Mouse (Mus musculus) mesoderm, embryonic 11.5 days (tissue): Measurements from ENCODE around the gene Tgfbrap1.
A peak's percentile ranks its signal among the peaks of the same experiment; 100 is the strongest.

Source experiments
- DNase-seq: peaks from one replicate; pipeline ENCODE4 v3.0.0-alpha.2; 2012; ENCODE audit warnings: low read depth, low spot score

Tgfbrap1 gene

GRCm38 (mm10) chr1:43112882-43113281, 14.4 kb upstream of the Tgfbrap1 start:
- peak; percentile 54 for DNase-seq

- peak; percentile 70 for DNase-seq
These were observed 12.1 kb upstream of the Tgfbrap1 start for GRCm38 (mm10) chr1:43110556-43110955.

GRCm38 (mm10) chr1:43108729-43109128, 10.3 kb upstream of the Tgfbrap1 start:
- DNase-seq: no peak

GRCm38 (mm10) chr1:43094206-43094605, 4.2 kb downstream of the Tgfbrap1 start:
- DNase-seq: no peak

- DNase-seq: peak; percentile 60
These were observed 6.1 kb downstream of the Tgfbrap1 start for GRCm38 (mm10) chr1:43092056-43093015.

- no peak for DNase-seq
These were observed 7.0 kb downstream of the Tgfbrap1 start for GRCm38 (mm10) chr1:43091306-43092055.

GRCm38 (mm10) chr1:43090418-43090817, 8.0 kb downstream of the Tgfbrap1 start:
- DNase-seq: no peak

- DNase-seq: no peak
These were observed 15.5 kb downstream of the Tgfbrap1 start for GRCm38 (mm10) chr1:43082946-43083345.

GRCm38 (mm10) chr1:43078124-43078523, 20.3 kb downstream of the Tgfbrap1 start:
- no peak for DNase-seq

GRCm38 (mm10) chr1:43074791-43075190, 23.6 kb downstream of the Tgfbrap1 start:
- DNase-seq: no peak

- no peak for DNase-seq
These were observed 25.9 kb downstream of the Tgfbrap1 start for GRCm38 (mm10) chr1:43072561-43072960.

- no peak for DNase-seq
These were observed 26.4 kb downstream of the Tgfbrap1 start for GRCm38 (mm10) chr1:43072028-43072427.

GRCm38 (mm10) chr1:43070726-43071125, 27.7 kb downstream of the Tgfbrap1 start:
- DNase-seq: no peak

- no peak for DNase-seq
These were observed 30.9 kb downstream of the Tgfbrap1 start for GRCm38 (mm10) chr1:43067551-43067950.

GRCm38 (mm10) chr1:43066573-43066972, 31.9 kb downstream of the Tgfbrap1 start:
- no peak for DNase-seq

GRCm38 (mm10) chr1:43065615-43066310, 32.7 kb downstream of the Tgfbrap1 start:
- peak; percentile 79 for DNase-seq

- no peak for DNase-seq
These were observed 46.5 kb downstream of the Tgfbrap1 start for GRCm38 (mm10) chr1:43051903-43052302.

GRCm38 (mm10) chr1:43047811-43048210, 50.6 kb downstream of the Tgfbrap1 start:
- no peak for DNase-seq

GRCm38 (mm10) chr1:43046990-43047389, 51.4 kb downstream of the Tgfbrap1 start:
- no peak for DNase-seq

GRCm38 (mm10) chr1:43045204-43045982, 53.0 kb downstream of the Tgfbrap1 start:
- no peak for DNase-seq

GRCm38 (mm10) chr1:43042271-43042670, 56.2 kb downstream of the Tgfbrap1 start:
- DNase-seq: no peak
